Mouse (Mus musculus): ENCODE results near the gene Bicc1. TPM values are rescaled to one million over a fixed set of nuclear protein-coding genes. Genes with fewer than 3 reads are reported as not detected.
"Not testable (repeated sequence)": the region's sequence is repeated elsewhere in the genome, so short reads cannot be mapped to it uniquely, and the experiment has no call there.

Gene Bicc1
- polyA plus RNA-seq, 1 experiment: 3.2 TPM

GRCm38 (mm10) chr10:70949254-70950104, 210.0 kb downstream of the Bicc1 start:
- Histone ChIP-seq H3K4me3 (ENCODE audit: control insufficient read depth, low read depth, low read length) (peak overlapping the region; percentile 23), H3K4me1 (ENCODE audit: control insufficient read depth, insufficient read depth, low read length) (peaks cover 5% of the 10 kb centered on the region)

DNA sequence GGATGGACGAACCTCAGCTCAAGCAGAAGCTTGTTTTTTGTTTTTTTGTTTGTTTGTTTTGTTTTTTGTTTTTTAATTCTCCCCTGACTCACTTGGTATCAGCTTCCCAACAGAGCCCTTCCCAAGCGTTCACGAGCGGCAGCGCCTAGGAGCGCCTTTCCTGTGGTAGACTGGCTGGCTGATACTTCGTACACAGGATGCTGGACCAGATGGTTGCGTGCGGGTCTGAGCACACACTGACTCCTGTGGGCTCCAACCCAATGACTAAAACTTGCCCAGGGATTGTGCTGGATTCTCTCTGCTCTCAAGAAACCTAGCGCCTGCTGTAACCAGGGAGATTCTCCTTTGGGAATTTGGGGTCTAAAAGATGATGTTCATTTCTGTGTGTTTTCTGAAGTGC, 211.2 kb downstream of the Bicc1 start:
- no peaks in the 10 kb centered on the region for H3K36me3 ChIP-seq (ENCODE audit: control insufficient read depth, insufficient read depth, low read length)
- H3K27me3 ChIP-seq (ENCODE audit: control insufficient read depth, insufficient read depth, low read length): no peaks in the 10 kb centered on the region
- H3K4me3 ChIP-seq (ENCODE audit: control insufficient read depth, low read depth, low read length): no peak overlapping the region
- H3K27ac ChIP-seq (ENCODE audit: control insufficient read depth, insufficient read depth, low read depth, low read length): no peak overlapping the region
- peaks cover 5% of the 10 kb centered on the region for H3K4me1 ChIP-seq (ENCODE audit: control insufficient read depth, insufficient read depth, low read length)
- no peak for TF ChIP-seq CTCF (IDR thresholded peaks at IDR 0.05; ENCODE audit: control insufficient read depth, insufficient read depth, insufficient replicate concordance, low read depth, low read length)
- TF ChIP-seq POLR2A (IDR thresholded peaks at IDR 0.05; ENCODE audit: control insufficient read depth, low read depth, low read length): no peak

More at GRCm38 (mm10) chr10:70949254-70950104, 210.0 kb downstream of the Bicc1 start:
- Histone ChIP-seq H3K27me3 (ENCODE audit: control insufficient read depth, insufficient read depth, low read length) (no peaks in the 10 kb centered on the region), H3K27ac (ENCODE audit: control insufficient read depth, insufficient read depth, low read depth, low read length) (no peak overlapping the region), H3K36me3 (ENCODE audit: control insufficient read depth, insufficient read depth, low read length) (no peaks in the 10 kb centered on the region)
- TF ChIP-seq POLR2A (IDR thresholded peaks at IDR 0.05; ENCODE audit: control insufficient read depth, low read depth, low read length) (no peak), CTCF (IDR thresholded peaks at IDR 0.05; ENCODE audit: control insufficient read depth, insufficient read depth, insufficient replicate concordance, low read depth, low read length) (0 out of 2 replicates have a peak, but pooled peaks have one; percentile 10)

- H3K36me3 ChIP-seq (ENCODE audit: control insufficient read depth, insufficient read depth, low read length); H3K27ac ChIP-seq (ENCODE audit: control insufficient read depth, insufficient read depth, low read depth, low read length); H3K4me1 ChIP-seq (ENCODE audit: control insufficient read depth, insufficient read depth, low read length); H3K27me3 ChIP-seq (ENCODE audit: control insufficient read depth, insufficient read depth, low read length): not testable (repeated sequence)
- H3K4me3 ChIP-seq (ENCODE audit: control insufficient read depth, low read depth, low read length): peak overlapping the region; percentile 30
These were observed 213.4 kb downstream of the Bicc1 start for GRCm38 (mm10) chr10:70946121-70946520.

DNA sequence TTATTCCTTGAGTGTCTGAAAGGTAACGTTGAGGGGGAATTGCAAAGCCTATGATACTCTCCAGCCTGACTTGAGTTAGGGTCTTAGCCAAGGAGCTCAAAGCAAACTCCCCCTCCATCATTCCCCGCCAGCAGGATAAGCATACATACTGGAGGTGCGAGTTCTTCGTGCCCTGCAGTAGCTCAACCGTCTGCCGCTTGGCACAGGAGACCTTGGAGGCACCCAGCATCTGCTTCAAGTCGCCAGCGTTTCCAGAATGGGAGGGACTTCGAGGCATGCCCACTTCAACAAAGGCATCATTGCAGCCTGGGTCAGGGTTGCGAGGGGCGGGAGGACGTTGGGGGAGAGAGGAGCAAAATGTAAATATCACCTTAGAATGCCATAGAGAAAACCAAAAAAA, 214.4 kb downstream of the Bicc1 start:
- TF ChIP-seq POLR2A (IDR thresholded peaks at IDR 0.05; ENCODE audit: control insufficient read depth, low read depth, low read length) (no peak), CTCF (IDR thresholded peaks at IDR 0.05; ENCODE audit: control insufficient read depth, insufficient read depth, insufficient replicate concordance, low read depth, low read length) (no peak)
- no peak overlapping the region for H3K4me3 ChIP-seq (ENCODE audit: control insufficient read depth, low read depth, low read length)
- peaks cover 5% of the 10 kb centered on the region for H3K4me1 ChIP-seq (ENCODE audit: control insufficient read depth, insufficient read depth, low read length)
- no peaks in the 10 kb centered on the region for H3K27me3 ChIP-seq (ENCODE audit: control insufficient read depth, insufficient read depth, low read length)
- H3K27ac ChIP-seq (ENCODE audit: control insufficient read depth, insufficient read depth, low read depth, low read length): no peak overlapping the region
- H3K36me3 ChIP-seq (ENCODE audit: control insufficient read depth, insufficient read depth, low read length): no peaks in the 10 kb centered on the region

- H3K36me3 ChIP-seq (ENCODE audit: control insufficient read depth, insufficient read depth, low read length): no peaks in the 10 kb centered on the region
- H3K27me3 ChIP-seq (ENCODE audit: control insufficient read depth, insufficient read depth, low read length): no peaks in the 10 kb centered on the region
- peaks cover 3% of the 10 kb centered on the region for H3K4me1 ChIP-seq (ENCODE audit: control insufficient read depth, insufficient read depth, low read length)
- no peak for TF ChIP-seq POLR2A (IDR thresholded peaks at IDR 0.05; ENCODE audit: control insufficient read depth, low read depth, low read length)
- TF ChIP-seq CTCF (IDR thresholded peaks at IDR 0.05; ENCODE audit: control insufficient read depth, insufficient read depth, insufficient replicate concordance, low read depth, low read length): no peak
- H3K27ac ChIP-seq (ENCODE audit: control insufficient read depth, insufficient read depth, low read depth, low read length): no peak overlapping the region
- no peak overlapping the region for H3K4me3 ChIP-seq (ENCODE audit: control insufficient read depth, low read depth, low read length)
These were observed 217.9 kb downstream of the Bicc1 start for GRCm38 (mm10) chr10:70941623-70942022.

DNA sequence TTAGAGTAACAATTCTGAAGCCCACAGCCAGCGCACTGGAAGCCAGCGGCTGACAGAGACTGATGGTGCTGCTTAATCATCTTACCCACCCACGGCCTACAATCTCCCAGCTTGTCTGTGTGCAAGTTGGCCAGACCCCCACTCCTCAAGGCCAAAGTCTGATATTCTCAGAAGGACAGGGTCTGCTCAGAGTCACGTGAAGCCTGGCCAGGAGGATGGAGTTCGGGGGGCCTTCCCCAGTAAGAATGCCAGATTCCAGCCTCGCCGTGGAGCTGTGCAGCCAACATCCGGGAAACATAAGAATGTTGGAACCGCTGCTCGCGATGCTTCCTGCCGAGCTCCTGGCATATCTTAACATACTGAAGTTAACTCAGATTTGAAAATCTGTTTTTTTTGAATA, 219.7 kb downstream of the Bicc1 start:
- H3K36me3 ChIP-seq (ENCODE audit: control insufficient read depth, insufficient read depth, low read length): no peaks in the 10 kb centered on the region
- no peak overlapping the region for H3K27ac ChIP-seq (ENCODE audit: control insufficient read depth, insufficient read depth, low read depth, low read length)

GRCm38 (mm10) chr10:70937450-70937849, 222.1 kb downstream of the Bicc1 start:
- TF ChIP-seq POLR2A (IDR thresholded peaks at IDR 0.05; ENCODE audit: control insufficient read depth, low read depth, low read length): no peak
- TF ChIP-seq CTCF (IDR thresholded peaks at IDR 0.05; ENCODE audit: control insufficient read depth, insufficient read depth, insufficient replicate concordance, low read depth, low read length): no peak
- no peak overlapping the region for H3K4me3 ChIP-seq (ENCODE audit: control insufficient read depth, low read depth, low read length)
- H3K36me3 ChIP-seq (ENCODE audit: control insufficient read depth, insufficient read depth, low read length): no peaks in the 10 kb centered on the region
- H3K27me3 ChIP-seq (ENCODE audit: control insufficient read depth, insufficient read depth, low read length): no peaks in the 10 kb centered on the region
- H3K27ac ChIP-seq (ENCODE audit: control insufficient read depth, insufficient read depth, low read depth, low read length): no peak overlapping the region
- H3K4me1 ChIP-seq (ENCODE audit: control insufficient read depth, insufficient read depth, low read length): no peaks in the 10 kb centered on the region; the same call in 1 of the 2 replicates

More for the DNA sequence above, 219.7 kb downstream of the Bicc1 start:
- TF ChIP-seq CTCF (IDR thresholded peaks at IDR 0.05; ENCODE audit: control insufficient read depth, insufficient read depth, insufficient replicate concordance, low read depth, low read length) (no peak), POLR2A (IDR thresholded peaks at IDR 0.05; ENCODE audit: control insufficient read depth, low read depth, low read length) (no peak)
- no peak overlapping the region for H3K4me3 ChIP-seq (ENCODE audit: control insufficient read depth, low read depth, low read length)
- no peaks in the 10 kb centered on the region for H3K4me1 ChIP-seq (ENCODE audit: control insufficient read depth, insufficient read depth, low read length)
- H3K27me3 ChIP-seq (ENCODE audit: control insufficient read depth, insufficient read depth, low read length): no peaks in the 10 kb centered on the region
